Mouse (Mus musculus) cerebellum, adult 2 months (tissue): ENCODE measurements around the gene Ndufa10. TPM values are rescaled to one million over a fixed set of nuclear protein-coding genes. Genes with fewer than 3 reads are reported as not detected.

Experiments used
- DNase-seq, 2 experiments: peaks; one replicate each; pipeline ENCODE4 v3.0.0; 2021
- H3K27ac ChIP-seq: fragments of 200-500 bp; 2 replicates; pipeline ENCODE4 v1.5.1; 2012; ENCODE audit warnings: low read length, control low read depth, inconsistent platforms; ENCODE audit not compliant: insufficient read depth
- H3K27me3 ChIP-seq: fragments of 200-500 bp; 2 replicates; pipeline ENCODE4 v1.6.1; 2012; ENCODE audit warnings: inconsistent platforms, mild to moderate bottlenecking, low read length, moderate library complexity; ENCODE audit not compliant: control insufficient read depth, insufficient read depth
- H3K4me1 ChIP-seq: fragments of 200-500 bp; 2 replicates; pipeline ENCODE4 v1.6.1; 2011; ENCODE audit warnings: low read length; ENCODE audit not compliant: control insufficient read depth, insufficient read depth
- H3K4me3 ChIP-seq: fragments of 200-500 bp; replicated peaks from 2 replicates; pipeline ENCODE3; 2011; ENCODE audit warnings: mild to moderate bottlenecking, low read depth, low read length, control low read depth; ENCODE audit not compliant: insufficient read depth
- CTCF ChIP-seq: fragments of 200-500 bp; IDR thresholded peaks from 2 replicates; pipeline ENCODE4 v1.5.1; 2011; ENCODE audit warnings: low read depth, mild to moderate bottlenecking, control low read depth, low read length, moderate library complexity, borderline replicate concordance; ENCODE audit not compliant: insufficient read depth
- POLR2A ChIP-seq: fragments of 200-500 bp; IDR thresholded peaks from 2 replicates; pipeline ENCODE4 v1.6.1; 2011; ENCODE audit warnings: low read length, control low read depth, borderline replicate concordance; ENCODE audit not compliant: insufficient read depth
- WGBS: fragments of 180-500 bp; shearing (Covaris S2); methylation state at CpG from one replicate; pipeline ENCODE4 v1.1.7; 2018; 5-methylcytosine and 5-hydroxymethylcytosine counted together
- polyA plus RNA-seq: library from polyadenylated mRNA; depleted of rRNA; stranded (reverse); fragments of >200 nt; gene quantifications from 2 replicates; pipeline ENCODE4 v1.2.3, GENCODE M21; 2012; rRNA removed

Ndufa10 gene
- polyA plus RNA-seq, 1 experiment: 229 TPM

- no peak for DNase-seq
- H3K4me3 ChIP-seq: no peak overlapping the region
- H3K27me3 ChIP-seq: no peaks in the 10 kb centered on the region
- 79% methylated on average over 5 of the region's 5 CpGs for WGBS
- no peak overlapping the region for H3K27ac ChIP-seq
- no peak for TF ChIP-seq CTCF
- TF ChIP-seq POLR2A: no peak
- no peaks in the 10 kb centered on the region for H3K4me1 ChIP-seq
Measured at GRCm38 (mm10) chr1:92405131-92405530, 68.5 kb downstream of the Ndufa10 start.

- no peaks in the 10 kb centered on the region for H3K27me3 ChIP-seq
- no peak for TF ChIP-seq CTCF
- no peak for TF ChIP-seq POLR2A
- H3K27ac ChIP-seq: no peak overlapping the region
- no peak for DNase-seq
- H3K4me3 ChIP-seq: no peak overlapping the region
- 83% methylated on average over 2 of the region's 2 CpGs for WGBS
- no peaks in the 10 kb centered on the region for H3K4me1 ChIP-seq
Measured at GRCm38 (mm10) chr1:92400556-92400955, 73.1 kb downstream of the Ndufa10 start.

DNA sequence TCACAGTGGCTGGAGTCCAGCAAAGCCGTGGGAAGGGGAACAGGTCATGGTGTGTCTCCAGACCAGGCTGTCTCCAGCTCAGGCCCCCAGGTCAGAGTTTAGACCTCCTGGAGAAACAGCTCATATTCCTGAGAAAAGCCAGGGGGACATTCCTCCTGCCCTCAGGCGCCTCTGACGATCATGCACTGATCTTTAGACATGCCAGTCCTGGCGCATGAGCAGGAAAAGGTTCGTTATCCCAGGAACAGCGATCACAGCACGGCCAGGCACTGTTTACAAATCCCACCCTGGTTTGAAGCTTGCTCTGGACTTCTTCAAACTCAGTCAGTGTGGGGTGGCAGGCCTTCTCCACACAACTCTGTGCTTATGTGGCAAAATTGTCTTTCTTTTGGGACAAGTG is 75.1 kb downstream of the Ndufa10 start:
- H3K27ac ChIP-seq: no peak overlapping the region
- WGBS: 69% methylated on average over 7 of the region's 7 CpGs
- H3K4me1 ChIP-seq: no peaks in the 10 kb centered on the region; the same call in 1 of the 2 replicates
- DNase-seq: no peak
- H3K4me3 ChIP-seq: no peak overlapping the region
- TF ChIP-seq POLR2A: no peak
- no peak for TF ChIP-seq CTCF
- H3K27me3 ChIP-seq: no peaks in the 10 kb centered on the region

- Histone ChIP-seq H3K27me3 (no peaks in the 10 kb centered on the region), H3K4me3 (no peak overlapping the region), H3K27ac (no peak overlapping the region), H3K4me1 (no peaks in the 10 kb centered on the region; the same call in 1 of the 2 replicates)
- no peak for DNase-seq
- TF ChIP-seq POLR2A (no peak), CTCF (no peak)
- WGBS: 28% methylated on average over 12 of the region's 12 CpGs
Measured at GRCm38 (mm10) chr1:92397511-92398051, 76.1 kb downstream of the Ndufa10 start.

DNA sequence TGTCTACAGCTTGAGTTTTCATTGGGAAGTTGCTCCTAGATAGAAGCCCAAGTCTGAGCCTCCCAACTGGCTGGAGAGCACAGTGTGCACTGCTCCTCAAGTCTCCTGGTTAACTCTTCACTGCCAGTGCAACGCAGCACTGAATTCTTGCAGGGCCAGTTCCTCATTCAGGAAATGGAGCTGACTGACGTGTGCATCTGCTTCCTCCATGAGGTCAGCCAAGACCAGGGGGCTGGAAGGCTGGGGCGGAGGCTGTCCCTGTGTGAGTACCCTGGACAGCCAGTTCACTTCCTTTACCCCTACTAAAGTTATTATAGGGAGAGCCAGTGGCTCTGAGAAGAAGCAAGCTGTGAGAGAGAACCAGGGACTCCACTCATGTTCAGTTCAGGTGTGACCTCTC is 79.4 kb downstream of the Ndufa10 start:
- TF ChIP-seq POLR2A (no peak), CTCF (no peak)
- Histone ChIP-seq H3K27me3 (no peaks in the 10 kb centered on the region), H3K4me1 (no peaks in the 10 kb centered on the region; the same call in 1 of the 2 replicates), H3K27ac (no peak overlapping the region), H3K4me3 (no peak overlapping the region)
- DNase-seq: no peak
- WGBS: 81% methylated on average over 3 of the region's 3 CpGs

DNA sequence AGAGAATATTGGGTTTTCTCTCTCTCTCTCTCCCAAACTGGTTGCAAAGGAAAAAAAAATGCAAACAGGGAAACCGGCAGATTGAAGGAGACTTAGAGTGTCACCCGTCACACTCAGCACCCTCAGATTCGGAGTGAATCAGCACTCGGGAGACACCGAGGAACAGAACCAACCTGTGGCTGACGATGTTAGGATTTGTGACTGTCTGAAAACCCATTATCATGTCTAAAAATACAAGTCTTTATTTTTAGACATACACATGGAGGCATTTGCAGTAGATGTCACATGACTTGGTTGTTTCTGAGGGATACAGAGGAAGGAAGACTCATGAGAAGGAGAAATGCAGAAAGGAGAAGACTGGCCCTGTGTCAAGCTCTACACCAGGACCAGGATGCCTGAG is 80.5 kb downstream of the Ndufa10 start:
- 87% methylated on average over 6 of the region's 6 CpGs for WGBS
- Histone ChIP-seq H3K27ac (no peak overlapping the region), H3K27me3 (no peaks in the 10 kb centered on the region), H3K4me3 (no peak overlapping the region), H3K4me1 (no peaks in the 10 kb centered on the region; the same call in 1 of the 2 replicates)
- DNase-seq: no peak
- TF ChIP-seq POLR2A: no peak
- TF ChIP-seq CTCF: no peak

Other genes with a start within 250 kb of the Ndufa10 start
- gene Olfr1416, start 11.3 kb upstream of the Ndufa10 start, polyA plus RNA-seq: not detected in 2 replicates
- gene Olfr1415, start 22.2 kb upstream of the Ndufa10 start, polyA plus RNA-seq: not detected in 2 replicates
- gene Olfr1414, start 44.8 kb upstream of the Ndufa10 start, polyA plus RNA-seq: not detected in 2 replicates
- gene Olfr1413, start 97.5 kb upstream of the Ndufa10 start, polyA plus RNA-seq: not detected in 2 replicates
- not detected in 2 replicates for gene Olfr1412, start 111.9 kb upstream of the Ndufa10 start, polyA plus RNA-seq
- gene Olfr1411, start 120.6 kb upstream of the Ndufa10 start, polyA plus RNA-seq: not detected in 2 replicates
- not detected in 2 replicates for gene Olfr1410, start 131.9 kb upstream of the Ndufa10 start, polyA plus RNA-seq
- gene Olfr12, start 143.9 kb upstream of the Ndufa10 start, polyA plus RNA-seq: not detected in 2 replicates
- 374 and 414 TPM in 2 replicates for gene Cops9, start 168.1 kb upstream of the Ndufa10 start, polyA plus RNA-seq
- gene Otos, start 175.0 kb upstream of the Ndufa10 start, polyA plus RNA-seq: 0.07 and 0.13 TPM in 2 replicates